Mouse (Mus musculus) forebrain, embryonic 12.5 days (tissue): Measurements from ENCODE around the gene Sorcs2. TPM values are rescaled to one million over a fixed set of nuclear protein-coding genes. Genes with fewer than 3 reads are reported as not detected.
"Not testable (repeated sequence)": the region's sequence is repeated elsewhere in the genome, so short reads cannot be mapped to it uniquely, and the experiment has no call there.

Experiments
- ATAC-seq: fragments of 200-750 bp; cut with Nextera tagmentation; 2 replicates; pipeline ENCODE4 v1.8.0; 2017; ENCODE audit warnings: moderate TSS enrichment; ENCODE audit not compliant: low FRiP score
- H3K27ac ChIP-seq: fragments of 300-500 bp; sonication (generic); 2 replicates; pipeline ENCODE4 v1.5.1; 2016; ENCODE audit warnings: mild to moderate bottlenecking
- H3K27me3 ChIP-seq: fragments of 300-500 bp; sonication (generic); 2 replicates; pipeline ENCODE4 v1.6.1; 2016; ENCODE audit warnings: mild to moderate bottlenecking
- H3K36me3 ChIP-seq: fragments of 300-500 bp; sonication (generic); replicated peaks from 2 replicates; pipeline ENCODE4 v1.6.1; 2016; ENCODE audit warnings: mild to moderate bottlenecking
- H3K4me1 ChIP-seq: fragments of 300-500 bp; sonication (generic); 2 replicates; pipeline ENCODE4 v1.6.1; 2016
- H3K4me2 ChIP-seq: fragments of 300-500 bp; sonication (generic); 2 replicates; pipeline ENCODE4 v1.6.1; 2016; ENCODE audit warnings: mild to moderate bottlenecking, moderate library complexity
- H3K4me3 ChIP-seq: fragments of 300-500 bp; sonication (generic); replicated peaks from 2 replicates; pipeline ENCODE4 v1.5.1; 2016; ENCODE audit warnings: mild to moderate bottlenecking
- H3K9ac ChIP-seq: fragments of 300-500 bp; sonication (generic); 2 replicates; pipeline ENCODE4 v1.6.1; 2016; ENCODE audit warnings: mild to moderate bottlenecking
- H3K9me3 ChIP-seq: fragments of 300-500 bp; sonication (generic); 2 replicates; pipeline ENCODE4 v1.6.1; 2016
- WGBS: fragments of 180-500 bp; shearing (Covaris S2); methylation state at CpG from one replicate; pipeline ENCODE4 v1.1.7; 2016; 5-methylcytosine and 5-hydroxymethylcytosine counted together
- polyA plus RNA-seq: library from polyadenylated mRNA; unstranded; fragments of >200 nt; fragmentation: Nextera tagmentation; extraction: Ambion mirVana; gene quantifications from 2 replicates; pipeline ENCODE4 v1.2.1, GENCODE M21; 2016

Sorcs2 gene
- polyA plus RNA-seq, 1 experiment from 2014 or later, result 11.0 TPM

GRCm38 (mm10) chr5:36419861-36420260 lies 21.9 kb upstream of the Sorcs2 start:
- no peak overlapping the region for H3K27ac ChIP-seq
- no peak overlapping the region for H3K9ac ChIP-seq
- H3K4me1 ChIP-seq, result no peaks in the 10 kb centered on the region
- no peak overlapping the region for H3K4me2 ChIP-seq
- no peaks in the 10 kb centered on the region for H3K36me3 ChIP-seq
- H3K4me3 ChIP-seq, result no peak overlapping the region
- no peaks in the 10 kb centered on the region for H3K27me3 ChIP-seq
- ATAC-seq, result no peak
- 80% methylated on average over 3 of the region's 3 CpGs for WGBS
- no peaks in the 10 kb centered on the region for H3K9me3 ChIP-seq

GRCm38 (mm10) chr5:36414712-36415331 lies 16.9 kb upstream of the Sorcs2 start:
- H3K36me3 ChIP-seq, result no peaks in the 10 kb centered on the region
- no peak for ATAC-seq
- no peaks in the 10 kb centered on the region for H3K27me3 ChIP-seq
- no peak overlapping the region for H3K4me2 ChIP-seq
- H3K4me3 ChIP-seq, result no peak overlapping the region
- WGBS, result 78% methylated on average over 6 of the region's 6 CpGs
- H3K9ac ChIP-seq, result no peak overlapping the region
- no peaks in the 10 kb centered on the region for H3K9me3 ChIP-seq
- H3K27ac ChIP-seq, result no peak overlapping the region
- no peaks in the 10 kb centered on the region for H3K4me1 ChIP-seq

- peak; percentile 27; the same call in 1 of the 2 replicates for ATAC-seq
- Histone ChIP-seq H3K27ac (no peak overlapping the region), H3K9ac (no peak overlapping the region), H3K36me3 (no peaks in the 10 kb centered on the region), H3K4me1 (peaks cover 33% of the 10 kb centered on the region), H3K4me2 (peak overlapping the region; percentile 99; the same call in 1 of the 2 replicates), H3K4me3 (no peak overlapping the region), H3K9me3 (no peaks in the 10 kb centered on the region), H3K27me3 (peaks cover 71% of the 10 kb centered on the region)
- 9% methylated on average over 18 of the region's 18 CpGs for WGBS
Measured at GRCm38 (mm10) chr5:36398463-36399364, 775 bp upstream of the Sorcs2 start.

- Histone ChIP-seq H3K4me3 (peak overlapping the region; percentile 71), H3K27me3 (peaks cover 65% of the 10 kb centered on the region), H3K4me2 (peak overlapping the region; percentile 99), H3K9me3 (no peaks in the 10 kb centered on the region), H3K36me3 (no peaks in the 10 kb centered on the region), H3K9ac (peak overlapping the region; percentile 87), H3K4me1 (peaks cover 27% of the 10 kb centered on the region), H3K27ac (no peak overlapping the region)
- ATAC-seq, result peak; percentile 22
- WGBS, result under 1% methylated on average over 36 of the region's 36 CpGs
Measured at GRCm38 (mm10) chr5:36397384-36397759, 567 bp downstream of the Sorcs2 start.

- Histone ChIP-seq H3K9me3 (no peaks in the 10 kb centered on the region), H3K36me3 (no peaks in the 10 kb centered on the region), H3K4me2 (peak overlapping the region; percentile 99), H3K27me3 (peaks cover 61% of the 10 kb centered on the region), H3K4me1 (peaks cover 30% of the 10 kb centered on the region), H3K4me3 (peak overlapping the region; percentile 71), H3K27ac (no peak overlapping the region), H3K9ac (peak overlapping the region; percentile 87)
- 5% methylated on average over 18 of the region's 18 CpGs for WGBS
- ATAC-seq, result no peak; the same call in 1 of the 2 replicates
Measured at GRCm38 (mm10) chr5:36396491-36397383, 1.2 kb downstream of the Sorcs2 start.

- Histone ChIP-seq H3K4me3 (peak overlapping the region; percentile 71; the same call in 1 of the 2 replicates), H3K27me3 (peaks cover 55% of the 10 kb centered on the region), H3K9ac (no peak overlapping the region), H3K36me3 (no peaks in the 10 kb centered on the region), H3K4me1 (peaks cover 35% of the 10 kb centered on the region), H3K27ac (no peak overlapping the region), H3K4me2 (peak overlapping the region; percentile 99), H3K9me3 (no peaks in the 10 kb centered on the region)
- ATAC-seq, result no peak
- WGBS, result 80% methylated on average over 3 of the region's 3 CpGs
Measured at GRCm38 (mm10) chr5:36396011-36396410, 1.9 kb downstream of the Sorcs2 start.

GRCm38 (mm10) chr5:36394840-36395515 lies 3.0 kb downstream of the Sorcs2 start:
- Histone ChIP-seq H3K36me3 (no peaks in the 10 kb centered on the region), H3K4me2 (no peak overlapping the region), H3K9ac (no peak overlapping the region), H3K27me3 (peaks cover 45% of the 10 kb centered on the region), H3K27ac (no peak overlapping the region), H3K4me1 (peaks cover 39% of the 10 kb centered on the region), H3K4me3 (no peak overlapping the region), H3K9me3 (no peaks in the 10 kb centered on the region)
- ATAC-seq, result no peak
- 51% methylated on average over 11 of the region's 11 CpGs for WGBS

GRCm38 (mm10) chr5:36391751-36392150 lies 6.2 kb downstream of the Sorcs2 start:
- H3K27ac ChIP-seq, result no peak overlapping the region
- H3K9ac ChIP-seq, result no peak overlapping the region
- no peak for ATAC-seq
- H3K9me3 ChIP-seq, result no peaks in the 10 kb centered on the region
- H3K27me3 ChIP-seq, result peaks cover 20% of the 10 kb centered on the region
- H3K4me2 ChIP-seq, result no peak overlapping the region
- peaks cover 31% of the 10 kb centered on the region for H3K4me1 ChIP-seq
- H3K4me3 ChIP-seq, result no peak overlapping the region
- 83% methylated on average over 4 of the region's 4 CpGs for WGBS
- no peaks in the 10 kb centered on the region for H3K36me3 ChIP-seq

GRCm38 (mm10) chr5:36390591-36390927 lies 7.4 kb downstream of the Sorcs2 start:
- H3K27ac ChIP-seq, H3K36me3 ChIP-seq, H3K9me3 ChIP-seq, H3K4me3 ChIP-seq, ATAC-seq, H3K4me2 ChIP-seq, H3K9ac ChIP-seq: not testable (repeated sequence)
- Histone ChIP-seq H3K27me3 (peaks cover 11% of the 10 kb centered on the region), H3K4me1 (peaks cover 24% of the 10 kb centered on the region)

GRCm38 (mm10) chr5:36389731-36390590 lies 8.0 kb downstream of the Sorcs2 start:
- peaks cover 5% of the 10 kb centered on the region; the same call in 1 of the 2 replicates for H3K27me3 ChIP-seq
- H3K4me3 ChIP-seq, result no peak overlapping the region
- no peaks in the 10 kb centered on the region for H3K9me3 ChIP-seq
- ATAC-seq, result no peak
- H3K4me2 ChIP-seq, result no peak overlapping the region
- H3K9ac ChIP-seq, result no peak overlapping the region
- no peaks in the 10 kb centered on the region for H3K36me3 ChIP-seq
- WGBS, result 83% methylated on average over 9 of the region's 9 CpGs
- H3K27ac ChIP-seq, result no peak overlapping the region
- H3K4me1 ChIP-seq, result peaks cover 18% of the 10 kb centered on the region

GRCm38 (mm10) chr5:36385062-36385461 lies 12.9 kb downstream of the Sorcs2 start:
- no peak for ATAC-seq
- no peaks in the 10 kb centered on the region for H3K9me3 ChIP-seq
- no peak overlapping the region for H3K27ac ChIP-seq
- no peak overlapping the region for H3K4me2 ChIP-seq
- H3K4me1 ChIP-seq, result peaks cover 18% of the 10 kb centered on the region
- WGBS, result 39% methylated on average over 5 of the region's 5 CpGs
- no peak overlapping the region for H3K9ac ChIP-seq
- no peaks in the 10 kb centered on the region for H3K36me3 ChIP-seq
- no peak overlapping the region for H3K4me3 ChIP-seq
- H3K27me3 ChIP-seq, result no peaks in the 10 kb centered on the region
